Mouse (Mus musculus): ENCODE measurements around the gene D2hgdh.
"Not testable (repeated sequence)": the region's sequence is repeated elsewhere in the genome, so short reads cannot be mapped to it uniquely, and the experiment has no call there.

D2hgdh gene

DNA sequence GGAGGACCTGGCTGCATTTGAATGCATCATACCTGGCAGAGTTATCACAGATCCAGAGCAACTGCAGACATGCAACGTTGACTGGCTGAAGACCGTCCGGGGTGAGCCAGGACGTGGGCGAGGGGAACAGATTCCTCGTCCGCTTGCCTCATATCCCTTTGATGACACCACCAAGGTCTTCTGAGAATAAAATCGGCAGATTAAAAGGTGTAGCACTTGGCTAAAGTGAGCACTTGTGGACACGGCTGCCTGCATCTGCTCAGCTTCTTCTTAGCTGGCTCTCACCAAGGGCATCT, 1.8 kb downstream of the D2hgdh start:
- DNase-seq (ENCODE audit: low spot score in 2 of 2) = no peak

DNA sequence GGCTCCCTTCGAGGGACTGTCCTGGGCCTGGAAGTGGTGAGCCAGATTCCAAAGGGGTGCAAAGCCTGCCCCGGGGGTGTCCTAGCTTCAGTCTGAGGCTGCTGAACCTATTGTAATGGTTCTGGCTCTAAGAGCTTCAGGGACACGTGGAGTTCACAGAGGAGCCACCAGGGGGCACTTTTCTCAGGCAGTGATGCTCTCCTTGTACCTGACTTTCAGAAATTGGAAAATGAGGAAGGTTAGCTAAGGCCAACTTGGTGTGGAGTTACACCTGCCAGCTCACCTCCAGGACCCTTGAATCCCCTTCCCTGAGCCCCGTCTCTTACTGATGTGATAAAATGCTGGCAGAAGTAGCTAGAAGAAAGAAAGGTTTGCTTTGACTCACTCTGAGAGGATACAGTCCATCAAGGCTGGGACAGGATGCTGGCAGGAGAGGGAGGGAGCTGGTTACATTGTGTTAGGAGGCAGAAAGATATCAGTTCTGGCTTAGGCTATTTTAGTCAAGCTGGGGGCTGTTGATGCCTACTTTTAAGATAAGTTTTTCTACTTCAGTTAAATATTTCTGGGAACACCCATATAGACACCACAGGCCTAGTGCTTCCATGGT, 8.1 kb downstream of the D2hgdh start:
- not testable (repeated sequence) for DNase-seq (ENCODE audit: low spot score in 2 of 2)

GRCm38 (mm10) chr1:93834671-93835150, 10.0 kb downstream of the D2hgdh start:
- no peak for DNase-seq (ENCODE audit: low spot score in 2 of 2)

GRCm38 (mm10) chr1:93835211-93835610, 10.5 kb downstream of the D2hgdh start:
- DNase-seq (ENCODE audit: low spot score in 2 of 2) = no peak

DNA sequence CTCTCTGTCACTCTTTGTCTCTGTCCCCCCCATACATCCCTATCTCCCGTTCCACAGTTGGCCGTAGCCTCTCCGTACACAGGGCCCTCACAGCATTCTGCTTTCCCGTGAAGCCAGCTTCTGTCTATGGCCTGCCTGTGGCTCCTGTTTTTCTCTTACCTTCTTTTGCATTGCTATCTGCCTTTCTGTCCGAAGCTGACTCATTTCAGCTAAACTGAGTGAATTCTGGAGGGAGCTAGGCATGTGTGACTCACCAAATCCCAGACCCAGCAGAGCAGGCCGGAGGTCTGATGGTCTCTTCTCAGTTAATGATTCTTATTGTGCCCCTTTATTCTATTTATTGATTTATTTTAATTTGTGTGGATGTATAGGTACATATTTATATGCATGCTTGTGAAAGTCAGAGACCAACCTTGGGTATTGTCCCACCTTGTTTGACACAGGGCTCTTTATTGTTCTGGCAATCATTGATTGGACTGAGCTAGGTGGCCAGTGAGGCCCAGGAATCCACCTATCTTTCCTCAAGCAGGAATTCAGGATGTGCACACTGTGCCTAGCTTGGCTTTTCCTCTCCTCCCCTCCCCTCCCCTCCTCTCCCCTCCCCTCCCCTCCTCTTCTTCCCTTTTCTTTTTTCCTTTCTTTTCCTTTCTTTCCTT, 11.3 kb downstream of the D2hgdh start:
- DNase-seq (ENCODE audit: low spot score in 2 of 2) = no peak

GRCm38 (mm10) chr1:93836532-93836913, 11.8 kb downstream of the D2hgdh start:
- no peak for DNase-seq (ENCODE audit: low spot score in 2 of 2)

- DNase-seq (ENCODE audit: low spot score in 2 of 2) = no peak
Measured at GRCm38 (mm10) chr1:93837335-93837734, 12.6 kb downstream of the D2hgdh start.

- DNase-seq (ENCODE audit: low spot score in 2 of 2) = not testable (repeated sequence)
Measured at GRCm38 (mm10) chr1:93838569-93838968, 13.9 kb downstream of the D2hgdh start.

DNA sequence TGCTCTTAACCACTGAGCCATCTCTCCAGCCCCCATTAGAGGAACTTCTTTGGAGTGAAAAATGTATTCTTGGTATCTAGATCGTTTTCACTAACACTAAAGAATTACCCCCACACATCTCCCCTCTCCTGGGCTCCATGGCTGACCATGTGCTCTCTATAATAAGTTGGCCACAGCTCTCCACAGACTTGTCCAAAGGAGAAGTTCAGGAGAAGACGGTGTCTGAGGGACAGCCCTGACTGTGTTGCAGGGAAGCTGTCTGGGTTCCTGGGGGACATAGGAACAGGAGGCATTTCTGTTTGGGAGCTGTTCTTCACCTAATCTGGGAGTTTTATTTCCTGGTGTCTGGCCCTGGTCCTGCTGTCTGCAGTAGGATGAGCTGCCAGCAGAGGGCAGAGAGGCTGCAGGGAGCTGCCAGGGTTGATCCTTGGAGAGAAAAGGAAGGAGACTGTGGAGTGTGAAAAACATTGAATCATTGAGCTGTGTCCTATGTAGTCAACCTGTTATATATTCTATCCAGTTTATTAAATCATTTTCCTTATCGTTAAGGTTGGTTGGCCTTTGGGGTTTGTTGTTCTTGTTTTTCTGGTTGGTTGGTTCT, 21.2 kb downstream of the D2hgdh start:
- not testable (repeated sequence) for DNase-seq (ENCODE audit: low spot score in 2 of 2)

DNA sequence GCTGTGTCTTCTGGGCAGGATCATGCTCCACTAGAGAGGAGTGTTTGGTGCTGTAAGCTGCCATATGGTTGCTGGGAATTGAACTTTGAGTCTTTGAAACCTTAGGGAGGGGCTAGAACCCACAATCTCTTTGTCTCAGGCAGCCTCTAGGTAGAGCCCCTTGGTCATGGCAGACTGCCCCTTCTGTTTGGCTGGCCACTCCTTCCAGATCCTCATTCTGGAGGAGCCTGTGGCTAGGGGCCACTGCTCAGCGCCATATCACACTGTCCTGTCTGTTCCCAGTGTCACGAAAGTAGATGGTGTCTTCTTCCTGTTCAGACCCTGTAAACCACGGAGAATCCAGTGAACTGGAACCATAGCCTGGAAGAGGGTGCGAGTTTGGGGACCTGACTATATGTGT, 31.1 kb downstream of the D2hgdh start:
- DNase-seq (ENCODE audit: low spot score in 2 of 2) = not testable (repeated sequence)

GRCm38 (mm10) chr1:93857370-93857769, 32.7 kb downstream of the D2hgdh start:
- no peak for DNase-seq (ENCODE audit: low spot score in 2 of 2)

DNA sequence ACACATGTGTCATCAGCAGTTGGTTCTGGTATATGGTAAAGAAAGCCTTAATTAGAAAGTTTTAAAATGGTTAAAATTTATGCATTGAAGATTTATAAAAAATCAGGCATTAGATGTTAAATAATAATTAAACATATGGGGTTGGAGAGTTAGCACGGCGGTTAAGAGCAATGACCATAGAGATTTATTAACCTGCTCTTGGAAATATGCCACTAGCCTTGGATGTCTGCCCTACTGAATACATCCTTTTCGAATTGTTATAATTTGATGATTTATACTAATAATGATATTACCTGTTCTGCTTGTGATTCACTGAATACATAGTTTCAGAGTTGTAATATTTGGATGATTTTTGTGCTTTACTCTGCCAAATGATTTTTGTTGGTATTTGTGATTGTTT, 33.3 kb downstream of the D2hgdh start:
- DNase-seq (ENCODE audit: low spot score in 2 of 2) = no peak

- no peak for DNase-seq (ENCODE audit: low spot score in 2 of 2)
Measured at GRCm38 (mm10) chr1:93859619-93860018, 34.9 kb downstream of the D2hgdh start.

DNA sequence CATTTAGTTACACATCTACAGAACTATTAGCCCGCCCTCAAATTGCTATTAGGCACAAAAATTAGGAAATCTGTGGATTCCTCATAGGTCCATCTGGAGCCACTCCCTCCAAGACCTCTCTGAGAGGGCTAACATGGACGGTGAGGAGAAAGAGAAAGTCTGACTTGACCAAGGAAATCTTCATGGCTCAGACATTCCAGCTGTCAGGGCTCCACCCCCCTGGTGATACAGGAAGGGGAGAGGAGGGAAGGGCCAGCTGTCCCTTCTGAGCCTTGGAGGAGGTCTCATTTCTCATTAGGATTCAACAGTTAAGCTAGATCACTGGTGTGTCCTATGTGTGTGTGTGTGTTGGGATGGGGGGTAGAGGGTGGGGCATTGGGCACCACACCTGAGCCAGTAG, 36.3 kb downstream of the D2hgdh start, which contains the start of gene Gal3st2:
Gal3st2 (plus strand) TSS at position 259 of the 400 bp plus-strand sequence.
- DNase-seq (ENCODE audit: low spot score in 2 of 2) = not testable (repeated sequence)

DNA sequence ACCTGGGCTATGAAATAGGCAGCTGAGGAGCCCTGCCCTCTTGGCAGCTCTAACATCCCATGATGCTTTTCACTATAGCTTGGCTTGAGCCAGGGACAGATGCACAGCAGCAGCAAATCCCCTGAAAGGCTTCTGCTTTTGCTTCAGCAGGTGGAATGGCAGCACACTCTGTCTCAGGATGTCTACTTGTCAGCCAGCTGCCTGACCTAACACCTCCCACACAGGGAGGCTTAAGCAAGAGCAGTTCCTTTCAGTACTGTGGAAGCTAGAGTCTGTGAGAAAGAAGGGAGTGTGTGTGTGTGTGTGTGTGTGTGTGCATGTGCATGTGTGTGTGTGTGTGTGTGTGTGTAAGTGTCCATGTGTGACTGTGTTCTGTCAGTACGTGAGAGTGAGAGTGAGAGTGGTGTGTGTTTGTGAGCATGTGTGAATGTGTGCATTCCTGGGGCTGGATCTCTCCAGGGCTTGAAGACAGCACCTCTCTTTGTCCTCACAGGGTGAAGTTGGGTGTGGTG, 46.9 kb downstream of the D2hgdh start:
- DNase-seq (ENCODE audit: low spot score in 2 of 2) = not testable (repeated sequence)

GRCm38 (mm10) chr1:93874405-93874804, 49.7 kb downstream of the D2hgdh start:
- DNase-seq (ENCODE audit: low spot score in 2 of 2) = not testable (repeated sequence)

DNA sequence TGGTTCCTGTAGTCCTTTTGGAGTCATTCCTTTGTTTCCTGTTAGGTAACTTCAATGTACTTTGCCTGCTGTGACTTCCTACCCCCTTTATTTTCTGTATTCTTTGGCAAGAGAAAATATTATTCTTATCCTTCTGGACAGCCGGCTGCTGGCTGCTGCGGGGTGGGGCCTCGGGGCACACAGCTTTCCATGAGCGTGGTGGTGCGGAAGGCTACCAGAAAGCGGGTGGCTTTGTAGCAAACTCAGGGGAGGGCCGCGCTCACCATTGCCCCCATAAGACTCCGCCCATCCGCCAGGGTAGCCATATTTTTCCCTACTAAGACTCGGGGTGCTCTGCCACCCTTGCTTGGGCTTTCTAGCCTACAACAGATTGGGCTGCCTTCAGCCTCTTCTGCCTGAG, 57.1 kb downstream of the D2hgdh start:
- not testable (repeated sequence) for DNase-seq (ENCODE audit: low spot score in 2 of 2)

- peak in 1 of 2 experiments; percentile 22 for DNase-seq (ENCODE audit: low spot score in 2 of 2)
Measured at GRCm38 (mm10) chr1:93890936-93891335, 66.2 kb downstream of the D2hgdh start.

- not testable (repeated sequence) for DNase-seq (ENCODE audit: low spot score in 2 of 2)
Measured at GRCm38 (mm10) chr1:93897395-93897794, 72.7 kb downstream of the D2hgdh start.

DNA sequence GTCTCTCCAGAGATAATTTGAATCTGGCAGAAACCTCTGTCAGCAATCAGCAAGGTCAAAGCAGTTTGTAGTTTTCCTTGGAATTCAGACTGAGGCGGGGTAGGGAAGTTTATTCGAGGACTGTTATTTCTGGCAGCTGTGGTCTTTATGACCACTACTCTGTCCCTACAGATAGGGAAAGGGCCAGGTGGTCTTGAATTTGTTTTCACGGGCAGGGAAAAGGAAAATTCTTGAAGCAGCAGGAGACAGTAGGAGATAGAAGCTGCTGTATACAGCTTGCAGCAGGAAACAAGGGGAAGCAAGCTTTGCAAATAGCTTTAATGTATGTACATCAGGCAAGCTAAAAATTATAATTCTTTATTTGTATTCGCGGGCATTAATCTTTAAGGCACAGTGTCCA, 76.6 kb downstream of the D2hgdh start:
- DNase-seq (ENCODE audit: low spot score in 2 of 2) = not testable (repeated sequence)
